Mouse (Mus musculus) intestine, embryonic 15.5 days (tissue): Measurements from ENCODE around the gene Gm49387. TPM values are rescaled to one million over a fixed set of nuclear protein-coding genes. Genes with fewer than 3 reads are reported as not detected.
A peak's percentile ranks its signal among the peaks of the same experiment; 100 is the strongest.

Source experiments
- ATAC-seq: fragments of 200-750 bp; cut with Nextera tagmentation; 2 replicates; pipeline ENCODE4 v1.8.0; 2017; ENCODE audit warnings: moderate TSS enrichment, moderate library complexity
- H3K27ac ChIP-seq: fragments of 300-500 bp; sonication (generic); 2 replicates; pipeline ENCODE4 v1.5.1; 2015; ENCODE audit warnings: mild to moderate bottlenecking, inconsistent platforms
- H3K27me3 ChIP-seq: fragments of 300-500 bp; sonication (generic); replicated peaks from 2 replicates; pipeline ENCODE4 v1.6.1; 2015; ENCODE audit warnings: inconsistent platforms
- H3K36me3 ChIP-seq: fragments of 300-500 bp; sonication (generic); 2 replicates; pipeline ENCODE4 v1.6.1; 2015; ENCODE audit warnings: inconsistent platforms
- H3K4me1 ChIP-seq: fragments of 300-500 bp; sonication (generic); replicated peaks from 2 replicates; pipeline ENCODE4 v1.6.1; 2015; ENCODE audit warnings: inconsistent platforms
- H3K4me2 ChIP-seq: fragments of 300-500 bp; sonication (generic); replicated peaks from 2 replicates; pipeline ENCODE4 v1.6.1; 2015; ENCODE audit warnings: mild to moderate bottlenecking, inconsistent platforms
- H3K4me3 ChIP-seq: fragments of 300-500 bp; sonication (generic); replicated peaks from 2 replicates; pipeline ENCODE4 v1.5.1; 2015; ENCODE audit warnings: inconsistent platforms
- H3K9ac ChIP-seq: fragments of 300-500 bp; sonication (generic); 2 replicates; pipeline ENCODE4 v1.6.1; 2015; ENCODE audit warnings: inconsistent platforms
- H3K9me3 ChIP-seq: fragments of 300-500 bp; sonication (generic); 2 replicates; pipeline ENCODE4 v1.6.1; 2016; ENCODE audit warnings: inconsistent platforms
- WGBS: fragments of 180-500 bp; shearing (Covaris S2); methylation state at CpG from one replicate; pipeline ENCODE4 v1.1.7; 2015; 5-methylcytosine and 5-hydroxymethylcytosine counted together
- polyA plus RNA-seq: library from polyadenylated mRNA; unstranded; fragments of >200 nt; fragmentation: Nextera tagmentation; extraction: Ambion mirVana; gene quantifications from 2 replicates; pipeline ENCODE4 v1.2.1, GENCODE M21; 2015

Gm49387 gene
- polyA plus RNA-seq, 1 experiment from 2014 or later, result 1.3 TPM

GRCm38 (mm10) chr14:31659501-31660181 is 19.0 kb upstream of the Gm49387 start:
- H3K4me1 ChIP-seq, result peaks cover 44% of the 10 kb centered on the region
- no peak overlapping the region for H3K4me3 ChIP-seq
- WGBS, result 45% methylated on average over 10 of the region's 10 CpGs
- peak overlapping the region; percentile 66 for H3K27ac ChIP-seq
- no peaks in the 10 kb centered on the region for H3K36me3 ChIP-seq
- no peaks in the 10 kb centered on the region for H3K9me3 ChIP-seq
- H3K27me3 ChIP-seq, result no peaks in the 10 kb centered on the region
- H3K4me2 ChIP-seq, result no peak overlapping the region
- no peak for ATAC-seq
- no peak overlapping the region for H3K9ac ChIP-seq

- Histone ChIP-seq H3K9ac (no peak overlapping the region), H3K27me3 (no peaks in the 10 kb centered on the region), H3K4me3 (no peak overlapping the region), H3K36me3 (no peaks in the 10 kb centered on the region), H3K27ac (peak overlapping the region; percentile 17; the same call in 1 of the 2 replicates), H3K9me3 (no peaks in the 10 kb centered on the region), H3K4me1 (peaks cover 31% of the 10 kb centered on the region), H3K4me2 (no peak overlapping the region)
- no peak for ATAC-seq
- 88% methylated on average over 8 of the region's 8 CpGs for WGBS
These were observed 17.5 kb upstream of the Gm49387 start for GRCm38 (mm10) chr14:31658126-31658680.

- H3K9ac ChIP-seq, result no peak overlapping the region
- H3K9me3 ChIP-seq, result no peaks in the 10 kb centered on the region
- no peak overlapping the region for H3K27ac ChIP-seq
- H3K27me3 ChIP-seq, result no peaks in the 10 kb centered on the region
- H3K4me3 ChIP-seq, result no peak overlapping the region
- no peaks in the 10 kb centered on the region for H3K36me3 ChIP-seq
- no peak for ATAC-seq
- peaks cover 22% of the 10 kb centered on the region for H3K4me1 ChIP-seq
- H3K4me2 ChIP-seq, result no peak overlapping the region
- WGBS, result 29% methylated on average over 5 of the region's 5 CpGs
These were observed 16.4 kb upstream of the Gm49387 start for GRCm38 (mm10) chr14:31656857-31657645.

- no peak overlapping the region for H3K9ac ChIP-seq
- H3K4me2 ChIP-seq, result no peak overlapping the region
- WGBS, result 69% methylated on average over 7 of the region's 7 CpGs
- no peaks in the 10 kb centered on the region for H3K36me3 ChIP-seq
- no peak overlapping the region for H3K27ac ChIP-seq
- H3K27me3 ChIP-seq, result no peaks in the 10 kb centered on the region
- no peak overlapping the region for H3K4me3 ChIP-seq
- peaks cover 20% of the 10 kb centered on the region for H3K4me1 ChIP-seq
- no peak for ATAC-seq
- no peaks in the 10 kb centered on the region for H3K9me3 ChIP-seq
These were observed 15.7 kb upstream of the Gm49387 start for GRCm38 (mm10) chr14:31656386-31656785.

- no peak overlapping the region for H3K9ac ChIP-seq
- ATAC-seq, result no peak
- H3K27ac ChIP-seq, result no peak overlapping the region
- no peaks in the 10 kb centered on the region for H3K9me3 ChIP-seq
- H3K27me3 ChIP-seq, result no peaks in the 10 kb centered on the region
- H3K36me3 ChIP-seq, result no peaks in the 10 kb centered on the region
- no peak overlapping the region for H3K4me3 ChIP-seq
- H3K4me2 ChIP-seq, result no peak overlapping the region
- peaks cover 18% of the 10 kb centered on the region for H3K4me1 ChIP-seq
- WGBS, result 85% methylated on average over 14 of the region's 14 CpGs
These were observed 14.7 kb upstream of the Gm49387 start for GRCm38 (mm10) chr14:31655406-31655805.

- no peak for ATAC-seq
- Histone ChIP-seq H3K4me2 (no peak overlapping the region), H3K9ac (no peak overlapping the region), H3K4me3 (no peak overlapping the region), H3K9me3 (no peaks in the 10 kb centered on the region), H3K4me1 (peaks cover 13% of the 10 kb centered on the region), H3K27ac (no peak overlapping the region), H3K36me3 (no peaks in the 10 kb centered on the region), H3K27me3 (no peaks in the 10 kb centered on the region)
- 91% methylated on average over 5 of the region's 5 CpGs for WGBS
These were observed 14.1 kb upstream of the Gm49387 start for GRCm38 (mm10) chr14:31654816-31655215.

GRCm38 (mm10) chr14:31653101-31653875 is 12.6 kb upstream of the Gm49387 start:
- Histone ChIP-seq H3K4me3 (no peak overlapping the region), H3K9me3 (no peaks in the 10 kb centered on the region), H3K9ac (no peak overlapping the region), H3K27ac (no peak overlapping the region), H3K36me3 (no peaks in the 10 kb centered on the region), H3K4me2 (no peak overlapping the region), H3K27me3 (no peaks in the 10 kb centered on the region), H3K4me1 (peaks cover 10% of the 10 kb centered on the region)
- WGBS, result 76% methylated on average over 14 of the region's 14 CpGs
- ATAC-seq, result no peak

GRCm38 (mm10) chr14:31652624-31653023 is 11.9 kb upstream of the Gm49387 start:
- Histone ChIP-seq H3K9me3 (no peaks in the 10 kb centered on the region), H3K36me3 (no peaks in the 10 kb centered on the region), H3K4me2 (no peak overlapping the region), H3K4me1 (peaks cover 10% of the 10 kb centered on the region), H3K27ac (no peak overlapping the region), H3K4me3 (no peak overlapping the region), H3K9ac (no peak overlapping the region), H3K27me3 (no peaks in the 10 kb centered on the region)
- no peak for ATAC-seq
- 74% methylated on average over 1 of the region's 1 CpGs for WGBS

- Histone ChIP-seq H3K9ac (no peak overlapping the region), H3K4me2 (no peak overlapping the region), H3K9me3 (no peaks in the 10 kb centered on the region), H3K4me3 (no peak overlapping the region), H3K27ac (no peak overlapping the region), H3K36me3 (no peaks in the 10 kb centered on the region), H3K4me1 (0 out of 2 replicates have a peak, but pooled peaks cover 6% of the 10 kb centered on the region), H3K27me3 (no peaks in the 10 kb centered on the region)
- WGBS, result 60% methylated on average over 5 of the region's 5 CpGs
- no peak for ATAC-seq
These were observed 11.4 kb upstream of the Gm49387 start for GRCm38 (mm10) chr14:31652106-31652505.

- Histone ChIP-seq H3K36me3 (no peaks in the 10 kb centered on the region), H3K4me1 (0 out of 2 replicates have a peak, but pooled peaks cover 6% of the 10 kb centered on the region), H3K9me3 (no peaks in the 10 kb centered on the region), H3K27ac (no peak overlapping the region), H3K4me3 (no peak overlapping the region), H3K27me3 (no peaks in the 10 kb centered on the region), H3K9ac (no peak overlapping the region), H3K4me2 (no peak overlapping the region)
- WGBS, result 73% methylated on average over 7 of the region's 7 CpGs
- no peak for ATAC-seq
These were observed 10.5 kb upstream of the Gm49387 start for GRCm38 (mm10) chr14:31651206-31651605.

- no peak for ATAC-seq
- no peaks in the 10 kb centered on the region for H3K27me3 ChIP-seq
These were observed 9.7 kb upstream of the Gm49387 start for GRCm38 (mm10) chr14:31650347-31650746.

GRCm38 (mm10) chr14:31647991-31648390 is 7.3 kb upstream of the Gm49387 start:
- Histone ChIP-seq H3K9ac (no peak overlapping the region), H3K4me3 (no peak overlapping the region), H3K27me3 (no peaks in the 10 kb centered on the region), H3K4me1 (0 out of 2 replicates have a peak, but pooled peaks cover 6% of the 10 kb centered on the region), H3K36me3 (no peaks in the 10 kb centered on the region), H3K27ac (no peak overlapping the region), H3K9me3 (no peaks in the 10 kb centered on the region), H3K4me2 (no peak overlapping the region)
- ATAC-seq, result no peak
- WGBS, result 88% methylated on average over 10 of the region's 10 CpGs

More at GRCm38 (mm10) chr14:31650347-31650746, 9.7 kb upstream of the Gm49387 start:
- Histone ChIP-seq H3K4me2 (no peak overlapping the region), H3K4me3 (no peak overlapping the region), H3K27ac (no peak overlapping the region), H3K9ac (no peak overlapping the region), H3K36me3 (no peaks in the 10 kb centered on the region), H3K4me1 (0 out of 2 replicates have a peak, but pooled peaks cover 6% of the 10 kb centered on the region), H3K9me3 (no peaks in the 10 kb centered on the region)
- 92% methylated on average over 3 of the region's 3 CpGs for WGBS
